8 mouse cellular contexts compared by ENCODE assay signal in genomic region chr5:72817523-72818091, GRCm38 (mm10). TPM values are rescaled to one million over a fixed set of nuclear protein-coding genes. Genes with fewer than 3 reads are reported as not detected.
DNase-seq lines count a peak whose midpoint lies in the region; ATAC-seq and TF ChIP-seq lines count a peak whose summit lies in the region.

No protein-coding gene starts in this region.

- no peaks in the 10 kb centered on the region for H3K36me3 ChIP-seq in hindbrain, embryonic 13.5 days
- no peaks in the 10 kb centered on the region for H3K36me3 ChIP-seq in hindbrain, embryonic 11.5 days (ENCODE audit: control insufficient read depth, insufficient read depth, low read length)
- H3K36me3 ChIP-seq in hindbrain, embryonic 16.5 days (ENCODE audit: control insufficient read depth, insufficient read depth, low read length): no peaks in the 10 kb centered on the region
- H3K36me3 ChIP-seq in midbrain, embryonic 14.5 days (ENCODE audit: control insufficient read depth, insufficient read depth, low read length): no peaks in the 10 kb centered on the region

- peaks cover 14% of the 10 kb centered on the region for H3K4me1 ChIP-seq in hindbrain, embryonic 13.5 days (replicated peaks)
- no peaks in the 10 kb centered on the region; the same call in 1 of the 2 replicates for H3K4me1 ChIP-seq in hindbrain, embryonic 11.5 days (replicated peaks; ENCODE audit: control insufficient read depth, insufficient read depth, low read length)
- peaks cover 3% of the 10 kb centered on the region; the same call in 1 of the 2 replicates for H3K4me1 ChIP-seq in hindbrain, embryonic 16.5 days (ENCODE audit: control insufficient read depth, insufficient read depth, low read depth, low read length)
- no peaks in the 10 kb centered on the region for H3K4me1 ChIP-seq in midbrain, embryonic 14.5 days (ENCODE audit: control insufficient read depth, insufficient read depth, low read length)

- CTCF ChIA-PET in Patski (lab: Charles Lee): interaction anchor here (1.1 to 3.5 kb wide), 4 partner anchors 12 to 38 kb away, joined by 3 to 15 read pairs (median 4); no protein-coding TSS in a partner anchor

- no peak overlapping the region for H3K9ac ChIP-seq in hindbrain, embryonic 13.5 days
- H3K9ac ChIP-seq in hindbrain, embryonic 11.5 days (ENCODE audit: low read depth, low read length): no peak overlapping the region
- H3K9ac ChIP-seq in hindbrain, embryonic 16.5 days (ENCODE audit: low read depth, low read length): no peak overlapping the region
- no peak overlapping the region for H3K9ac ChIP-seq in midbrain, embryonic 14.5 days (replicated peaks; ENCODE audit: low read length)

- H3K4me3 ChIP-seq in hindbrain, embryonic 13.5 days: no peak overlapping the region
- H3K4me3 ChIP-seq in hindbrain, embryonic 11.5 days (ENCODE audit: low read depth, low read length): no peak overlapping the region
- H3K4me3 ChIP-seq in hindbrain, embryonic 16.5 days (ENCODE audit: low read length): no peak overlapping the region
- no peak overlapping the region for H3K4me3 ChIP-seq in midbrain, embryonic 14.5 days (replicated peaks; ENCODE audit: low read depth, low read length)
- H3K4me3 ChIP-seq in left cerebral cortex, adult 2 months: no peak overlapping the region

- WGBS in hindbrain, embryonic 13.5 days: 31% methylated on average over 10 of the region's 10 CpGs
- 38% methylated on average over 10 of the region's 10 CpGs for WGBS in hindbrain, embryonic 11.5 days
- WGBS in hindbrain, embryonic 16.5 days: 24% methylated on average over 10 of the region's 10 CpGs
- 28% methylated on average over 10 of the region's 10 CpGs for WGBS in midbrain, embryonic 14.5 days

- no peak for DNase-seq in hindbrain, embryonic 11.5 days (ENCODE audit: low spot score)
- peak; percentile 72 for DNase-seq in Patski (ENCODE audit: low read depth, low spot score)
- peak; percentile 58 for DNase-seq in midbrain, embryonic 14.5 days
- no peak for DNase-seq in left cerebral cortex, adult 11 months (ENCODE audit: low spot score)
- no peak for DNase-seq in left cerebral cortex, adult 2 months (ENCODE audit: extremely low spot score in 1 of 2, low spot score in 2 of 2)
- no peak for DNase-seq in left cerebral cortex, postnatal 4 days

- H3K27ac ChIP-seq in hindbrain, embryonic 13.5 days: peak overlapping the region; percentile 55
- H3K27ac ChIP-seq in hindbrain, embryonic 11.5 days (ENCODE audit: low read depth, low read length): no peak overlapping the region
- H3K27ac ChIP-seq in hindbrain, embryonic 16.5 days (ENCODE audit: low read depth, low read length): peak overlapping the region; percentile 9; the same call in 1 of the 2 replicates
- H3K27ac ChIP-seq in midbrain, embryonic 14.5 days (replicated peaks; ENCODE audit: low read depth, low read length): no peak overlapping the region
- no peak overlapping the region for H3K27ac ChIP-seq in left cerebral cortex, adult 2 months

- peak overlapping the region; percentile 23 for H3K4me2 ChIP-seq in hindbrain, embryonic 13.5 days
- no peak overlapping the region for H3K4me2 ChIP-seq in hindbrain, embryonic 11.5 days (replicated peaks; ENCODE audit: low read depth, low read length)
- peak overlapping the region; percentile 6 for H3K4me2 ChIP-seq in hindbrain, embryonic 16.5 days (ENCODE audit: low read length)
- H3K4me2 ChIP-seq in midbrain, embryonic 14.5 days (ENCODE audit: low read length): no peak overlapping the region

- ATAC-seq in hindbrain, embryonic 13.5 days (ENCODE audit: low FRiP score): peak; percentile 77
- ATAC-seq in hindbrain, embryonic 11.5 days (ENCODE audit: low FRiP score): no peak
- ATAC-seq in Patski: peak; percentile 79
- ATAC-seq in hindbrain, embryonic 16.5 days: peak; percentile 88
- ATAC-seq in midbrain, embryonic 14.5 days (ENCODE audit: low FRiP score, low TSS enrichment): 0 out of 2 replicates have a peak, but pooled peaks have one; percentile 43

- in situ Hi-C loops in Patski (cut with MboI; ENCODE audit: low pct_unique_long_range_greater_than_20kb): no loop called here

- no peaks in the 10 kb centered on the region for H3K27me3 ChIP-seq in hindbrain, embryonic 13.5 days
- H3K27me3 ChIP-seq in hindbrain, embryonic 11.5 days (ENCODE audit: control insufficient read depth, insufficient read depth, low read length): no peaks in the 10 kb centered on the region
- H3K27me3 ChIP-seq in Patski: no peaks in the 10 kb centered on the region
- H3K27me3 ChIP-seq in hindbrain, embryonic 16.5 days (replicated peaks; ENCODE audit: control insufficient read depth, insufficient read depth, low read length): no peaks in the 10 kb centered on the region
- no peaks in the 10 kb centered on the region for H3K27me3 ChIP-seq in midbrain, embryonic 14.5 days (ENCODE audit: control insufficient read depth, insufficient read depth, low read length)

- POLR2A ChIA-PET in Patski (lab: Charles Lee): interaction anchor here (0.7 kb wide), 1 partner anchor 735 kb away, joined by 4 read pairs; no protein-coding TSS in a partner anchor

- H3K9me3 ChIP-seq in hindbrain, embryonic 13.5 days: no peaks in the 10 kb centered on the region
- H3K9me3 ChIP-seq in hindbrain, embryonic 11.5 days (ENCODE audit: control insufficient read depth, low read length): no peaks in the 10 kb centered on the region
- H3K9me3 ChIP-seq in hindbrain, embryonic 16.5 days (ENCODE audit: control insufficient read depth, low read length): no peaks in the 10 kb centered on the region
- no peaks in the 10 kb centered on the region for H3K9me3 ChIP-seq in midbrain, embryonic 14.5 days (ENCODE audit: control insufficient read depth, low read length)

- intact Hi-C loops in left cerebral cortex, adult 2 months (cut with DNase I): no loop called here
- intact Hi-C loops in left cerebral cortex, postnatal 4 days (cut with DNase I): no loop called here

- TF ChIP-seq CTCF in Patski (IDR thresholded peaks at IDR 0.05): no peak
- TF ChIP-seq CTCF in left cerebral cortex, adult 2 months (IDR thresholded peaks at IDR 0.05): no peak

RNA-seq across cellular contexts. Expression of gene Tec, which starts 50.7 kb away (rescaled TPM):
- polyA plus RNA-seq in hindbrain, embryonic 13.5 days (2015; fragmentation: Nextera tagmentation; extraction: Ambion mirVana): 7.0 and 9.8 TPM in 2 replicates
- polyA plus RNA-seq in hindbrain, embryonic 11.5 days (2014; fragmentation: Nextera tagmentation; extraction: Ambion mirVana): 5.3 and 5.4 TPM in 2 replicates
- 8.3 TPM for polyA plus RNA-seq in Patski (2021)
- polyA plus RNA-seq in hindbrain, embryonic 16.5 days (2015; fragmentation: Nextera tagmentation; extraction: Ambion mirVana): 8.4 and 9.8 TPM in 2 replicates
- polyA plus RNA-seq in midbrain, embryonic 14.5 days (2014; fragmentation: Nextera tagmentation; extraction: Ambion mirVana): 1.6 and 5.3 TPM in 2 replicates
- 1 to 10 TPM; 3.4 to 3.8 TPM for total RNA-seq in left cerebral cortex, adult 2 months (2021)
- 10 to 100 TPM; 13.6 to 16.1 TPM for total RNA-seq in left cerebral cortex, postnatal 4 days (2021)

Comparison
In these comparisons a context has a peak if more than half of its experiments do, and no peak if none do; other contexts are left out.
1. H3K27ac ChIP-seq: peak in hindbrain, embryonic 13.5 days (single experiment) and hindbrain, embryonic 16.5 days (single experiment); none in hindbrain, embryonic 11.5 days (single experiment), midbrain, embryonic 14.5 days (single experiment) and left cerebral cortex, adult 2 months (single experiment).
2. H3K4me2 ChIP-seq: peak in hindbrain, embryonic 13.5 days (single experiment) and hindbrain, embryonic 16.5 days (single experiment); none in hindbrain, embryonic 11.5 days (single experiment) and midbrain, embryonic 14.5 days (single experiment).
3. DNase-seq: peak in Patski (single experiment) and midbrain, embryonic 14.5 days (single experiment); none in hindbrain, embryonic 11.5 days (single experiment), left cerebral cortex, adult 11 months (single experiment), left cerebral cortex, adult 2 months (0 of 2) and left cerebral cortex, postnatal 4 days (single experiment).